11 mouse cellular contexts compared by ENCODE assay signal in the genomic region with DNA sequence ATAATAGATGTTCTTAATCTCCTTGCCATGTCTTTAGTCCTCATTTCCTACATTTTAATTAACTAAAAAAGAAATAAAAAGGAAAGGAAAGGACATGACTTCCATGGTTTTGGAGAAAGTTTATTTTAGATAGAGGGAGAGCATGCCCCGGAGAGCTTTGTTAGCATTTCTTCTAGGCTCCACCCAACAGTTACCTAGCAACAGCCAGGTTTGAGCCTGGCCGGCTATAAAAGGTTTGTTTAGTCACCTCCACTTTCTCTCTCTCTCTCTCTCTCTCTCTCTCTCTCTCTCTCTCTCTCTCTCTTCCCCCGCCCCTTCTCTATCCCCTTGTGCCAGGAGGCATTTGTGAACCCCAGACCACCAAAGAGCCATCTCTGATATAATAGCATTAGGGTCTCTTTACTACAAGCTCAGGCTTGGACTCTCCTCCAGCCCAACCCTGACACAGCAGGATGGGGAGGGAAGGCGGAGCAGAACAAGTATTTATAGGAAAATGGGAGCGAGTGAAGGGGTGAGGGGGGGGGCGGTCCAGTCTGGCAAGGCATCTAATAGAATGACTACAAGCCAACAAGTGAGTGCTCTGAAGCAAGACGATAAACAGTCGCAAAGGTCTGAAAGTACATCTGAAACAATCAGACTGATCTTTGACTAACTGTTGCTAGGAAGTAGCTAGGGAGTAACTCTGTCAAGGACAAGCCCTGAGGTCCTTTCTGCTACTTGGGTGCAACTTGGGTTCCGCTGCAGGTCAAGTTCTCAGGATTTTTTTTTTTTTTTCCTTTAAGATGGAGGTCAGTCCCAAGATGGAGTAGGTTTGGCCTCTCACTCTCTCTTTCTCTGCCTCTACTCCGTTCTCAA. TPM values are rescaled to one million over a fixed set of nuclear protein-coding genes. Genes with fewer than 3 reads are reported as not detected.
A peak's percentile ranks its signal among the peaks of the same experiment; 100 is the strongest.
DNase-seq lines count a peak whose midpoint lies in the region; ATAC-seq and TF ChIP-seq lines count a peak whose summit lies in the region.
"Had no signal": no experiment of that assay in that cellular context is flagged by ENCODE, and none has a peak within 500 bp of the region (broad histone marks: within the 10 kb centered on the region; RNA-seq: fewer than 3 reads in every experiment).

No protein-coding gene starts in this region.

- no peak for ATAC-seq in embryonic facial prominence, embryonic 11.5 days (replicated peaks; ENCODE audit: insufficient number of reproducible peaks, low FRiP score, low TSS enrichment, low read depth)
- no peak for ATAC-seq in liver, embryonic 12.5 days

- H3K4me1 ChIP-seq in kidney, adult 2 months (ENCODE audit: control insufficient read depth, insufficient read depth, low read length), result no peaks in the 10 kb centered on the region; the same call in 1 of the 2 replicates
- H3K4me1 ChIP-seq in embryonic facial prominence, embryonic 11.5 days (ENCODE audit: control insufficient read depth, insufficient read depth, low read length), result no peaks in the 10 kb centered on the region
- H3K4me1 ChIP-seq in liver, embryonic 12.5 days, result peaks cover 55% of the 10 kb centered on the region

- peak; percentile 19 for DNase-seq in kidney, adult 2 months
- DNase-seq in kidney, postnatal 14 days, result no peak
- DNase-seq in ZHBTc4 (ENCODE audit: low read depth, low spot score), result peak; percentile 54
- DNase-seq in embryonic facial prominence, embryonic 11.5 days (ENCODE audit: low spot score), result peak; percentile 47
- no peak for DNase-seq in layer of hippocampus, adult 9-10 months (ENCODE audit: low spot score)
- DNase-seq in left cerebral cortex, adult 11 months (ENCODE audit: low spot score), result no peak
- DNase-seq: adrenal gland, postnatal 10 days; cerebellum, adult 9-10 months; heart, postnatal 10 days; right cerebral cortex, postnatal 4 days had no signal

- no peak overlapping the region for H3K9ac ChIP-seq in embryonic facial prominence, embryonic 11.5 days (replicated peaks; ENCODE audit: low read length)
- H3K9ac ChIP-seq in liver, embryonic 12.5 days, result no peak overlapping the region

- H3K9me3 ChIP-seq in embryonic facial prominence, embryonic 11.5 days (replicated peaks; ENCODE audit: control insufficient read depth, low read length), result no peaks in the 10 kb centered on the region
- no peaks in the 10 kb centered on the region for H3K9me3 ChIP-seq in liver, embryonic 12.5 days (replicated peaks)

- peak overlapping the region; percentile 60 for H3K27ac ChIP-seq in kidney, adult 2 months (ENCODE audit: insufficient read depth, low read depth, low read length)
- no peak overlapping the region for H3K27ac ChIP-seq in embryonic facial prominence, embryonic 11.5 days (replicated peaks; ENCODE audit: low read depth, low read length)
- 0 out of 2 replicates have a peak overlapping the region, but pooled peaks have one; percentile 20 for H3K27ac ChIP-seq in liver, embryonic 12.5 days

- WGBS in kidney, adult 2 months, result 16% methylated on average over 10 of the region's 10 CpGs
- WGBS in embryonic facial prominence, embryonic 11.5 days, result 20% methylated on average over 10 of the region's 10 CpGs
- WGBS in liver, embryonic 12.5 days (ENCODE audit: insufficient replicate concordance), result 30% methylated on average over 10 of the region's 10 CpGs

- no peak for TF ChIP-seq POLR2A in kidney, adult 2 months (IDR thresholded peaks at IDR 0.05; ENCODE audit: low read depth, low read length)

- H3K4me3 ChIP-seq in kidney, adult 2 months (ENCODE audit: insufficient read depth, low read depth, low read length), result no peak overlapping the region
- H3K4me3 ChIP-seq in embryonic facial prominence, embryonic 11.5 days (ENCODE audit: low read depth, low read length), result no peak overlapping the region
- H3K4me3 ChIP-seq in liver, embryonic 12.5 days, result no peak overlapping the region

- no peaks in the 10 kb centered on the region for H3K36me3 ChIP-seq in kidney, adult 2 months (ENCODE audit: control insufficient read depth, insufficient read depth, low read length)
- no peaks in the 10 kb centered on the region for H3K36me3 ChIP-seq in embryonic facial prominence, embryonic 11.5 days (replicated peaks; ENCODE audit: control insufficient read depth, insufficient read depth, low read depth, low read length)
- no peaks in the 10 kb centered on the region for H3K36me3 ChIP-seq in liver, embryonic 12.5 days

- no peaks in the 10 kb centered on the region; the same call in 1 of the 2 replicates for H3K27me3 ChIP-seq in kidney, adult 2 months (replicated peaks; ENCODE audit: control insufficient read depth, insufficient read depth, low read length)
- H3K27me3 ChIP-seq in embryonic facial prominence, embryonic 11.5 days (ENCODE audit: control insufficient read depth, insufficient read depth, low read length), result no peaks in the 10 kb centered on the region
- H3K27me3 ChIP-seq in liver, embryonic 12.5 days (replicated peaks), result 0 out of 2 replicates have a peak, but pooled peaks cover 9% of the 10 kb centered on the region

- no peak overlapping the region for H3K4me2 ChIP-seq in embryonic facial prominence, embryonic 11.5 days (ENCODE audit: low read depth, low read length)
- peak overlapping the region; percentile 43 for H3K4me2 ChIP-seq in liver, embryonic 12.5 days

- no peak for TF ChIP-seq CTCF in kidney, adult 2 months (conservative IDR thresholded peaks at IDR 0.05; ENCODE audit: insufficient read depth, insufficient read length, low read depth, low read length)

RNA-seq across cellular contexts. Expression of a gene that starts 17.4 kb away (rescaled TPM):
- polyA plus RNA-seq in kidney, adult 2 months (2012; rRNA removed), result 15.6 and 16.7 TPM in 2 replicates
- 1.4 and 1.7 TPM in 2 replicates for polyA plus RNA-seq in embryonic facial prominence, embryonic 11.5 days (2014; fragmentation: Nextera tagmentation; extraction: Ambion mirVana)
- 2.1 and 2.3 TPM in 2 replicates for polyA plus RNA-seq in liver, embryonic 12.5 days (2016; fragmentation: Nextera tagmentation; extraction: Ambion mirVana)

RNA-seq across cellular contexts. Expression of a gene that starts 31.6 kb away (rescaled TPM):
- 4.8 and 6.4 TPM in 2 replicates for polyA plus RNA-seq in kidney, adult 2 months (2012; rRNA removed)
- 6.5 and 7.9 TPM in 2 replicates for polyA plus RNA-seq in embryonic facial prominence, embryonic 11.5 days (2014; fragmentation: Nextera tagmentation; extraction: Ambion mirVana)
- 16.1 and 17.0 TPM in 2 replicates for polyA plus RNA-seq in liver, embryonic 12.5 days (2016; fragmentation: Nextera tagmentation; extraction: Ambion mirVana)

RNA-seq across cellular contexts. Expression of a gene that starts 54.1 kb away (rescaled TPM):
- 814 and 951 TPM in 2 replicates for polyA plus RNA-seq in kidney, adult 2 months (2012; rRNA removed)
- 252 and 267 TPM in 2 replicates for polyA plus RNA-seq in embryonic facial prominence, embryonic 11.5 days (2014; fragmentation: Nextera tagmentation; extraction: Ambion mirVana)
- 140 and 155 TPM in 2 replicates for polyA plus RNA-seq in liver, embryonic 12.5 days (2016; fragmentation: Nextera tagmentation; extraction: Ambion mirVana)

RNA-seq across cellular contexts. Expression of a gene that starts 54.2 kb away (rescaled TPM):
- polyA plus RNA-seq in kidney, adult 2 months (2012; rRNA removed), result 3.5 and 7.7 TPM in 2 replicates
- polyA plus RNA-seq in embryonic facial prominence, embryonic 11.5 days (2014; fragmentation: Nextera tagmentation; extraction: Ambion mirVana), result 1.1 and 1.9 TPM in 2 replicates
- 0.10 and 0.18 TPM in 2 replicates for polyA plus RNA-seq in liver, embryonic 12.5 days (2016; fragmentation: Nextera tagmentation; extraction: Ambion mirVana)

Comparison
In these comparisons a context has a peak if more than half of its experiments do, and no peak if none do; other contexts are left out.
1. DNase-seq: peak in kidney, adult 2 months (single experiment), ZHBTc4 (single experiment) and embryonic facial prominence, embryonic 11.5 days (single experiment); none in kidney, postnatal 14 days (single experiment), layer of hippocampus, adult 9-10 months (single experiment) and left cerebral cortex, adult 11 months (single experiment).